ENCODE assay signal across 26 mouse cellular contexts in genomic region chr12:95642226-95642625, GRCm38 (mm10). TPM values are rescaled to one million over a fixed set of nuclear protein-coding genes. Genes with fewer than 3 reads are reported as not detected.
DNase-seq lines count a peak whose midpoint lies in the region; ATAC-seq lines count a peak whose summit lies in the region.
"Had no signal": no experiment of that assay in that cellular context is flagged by ENCODE, and none has a peak within 500 bp of the region (broad histone marks: within the 10 kb centered on the region; RNA-seq: fewer than 3 reads in every experiment).

No protein-coding gene starts in this region.

- H3K9me3 ChIP-seq in intestine, embryonic 15.5 days = no peaks in the 10 kb centered on the region
- H3K9me3 ChIP-seq: embryonic facial prominence, embryonic 12.5 days; heart, embryonic 13.5 days; limb, embryonic 12.5 days; midbrain, embryonic 10.5 days; neural tube, embryonic 15.5 days had no signal

- H3K4me3 ChIP-seq in intestine, embryonic 15.5 days (replicated peaks) = no peak overlapping the region
- H3K4me3 ChIP-seq: embryonic facial prominence, embryonic 12.5 days; heart, adult 2 months; heart, embryonic 13.5 days; limb, embryonic 12.5 days; midbrain, embryonic 10.5 days; neural tube, embryonic 15.5 days had no signal

- WGBS in intestine, embryonic 15.5 days = 41% methylated on average over 3 of the region's 3 CpGs

- H3K27ac ChIP-seq in intestine, embryonic 15.5 days = no peak overlapping the region
- H3K27ac ChIP-seq: embryonic facial prominence, embryonic 12.5 days; heart, adult 2 months; heart, embryonic 13.5 days; hindbrain, postnatal 0 days; limb, embryonic 12.5 days; midbrain, embryonic 10.5 days; neural tube, embryonic 15.5 days had no signal

- no peaks in the 10 kb centered on the region for H3K27me3 ChIP-seq in intestine, embryonic 15.5 days (replicated peaks)
- H3K27me3 ChIP-seq: embryonic facial prominence, embryonic 12.5 days; heart, embryonic 13.5 days; limb, embryonic 12.5 days; neural tube, embryonic 15.5 days had no signal

- peak; percentile 13 for DNase-seq in embryo, embryonic 10.5 days (ENCODE audit: low spot score)
- no peak for DNase-seq in embryo, embryonic 10 days (ENCODE audit: low spot score)
- peak; percentile 44 to 66 for DNase-seq in frontal cortex, adult 2 months (ENCODE audit: extremely low spot score in 1 of 2, low spot score in 1 of 2)
- DNase-seq in frontal cortex, postnatal 14 days (ENCODE audit: low spot score in 2 of 2) = no peak
- DNase-seq in left cerebral cortex, postnatal 14 days (ENCODE audit: low spot score in 2 of 2) = peak; percentile 23 to 30
- no peak for DNase-seq in left cerebral cortex, postnatal 10 days (ENCODE audit: extremely low spot score in 1 of 2, low spot score in 2 of 2)
- DNase-seq in Muller cell, postnatal 12 days (ENCODE audit: inconsistent ontology term) = peak; percentile 76
- DNase-seq: adrenal gland, postnatal 25 days; cerebellum, adult 11 months; cerebellum, postnatal 10 days; gastrocnemius, postnatal 36 days; heart, adult 2 months; heart, postnatal 14 days; kidney, adult 18-20 months; liver, postnatal 0 days; thymus, postnatal 25 days had no signal

- ATAC-seq in intestine, embryonic 15.5 days = no peak
- ATAC-seq: CD4-positive, CD25-positive, alpha-beta regulatory T cell, adult 4 months; hindbrain, postnatal 0 days; liver, postnatal 0 days; lung, postnatal 0 days had no signal

- H3K9ac ChIP-seq in intestine, embryonic 15.5 days = no peak overlapping the region
- H3K9ac ChIP-seq: embryonic facial prominence, embryonic 12.5 days; heart, embryonic 13.5 days; limb, embryonic 12.5 days; liver, postnatal 0 days; neural tube, embryonic 15.5 days had no signal

- no peak overlapping the region for H3K4me2 ChIP-seq in intestine, embryonic 15.5 days (replicated peaks)
- H3K4me2 ChIP-seq: embryonic facial prominence, embryonic 12.5 days; heart, embryonic 13.5 days; limb, embryonic 12.5 days; liver, embryonic 11.5 days; neural tube, embryonic 15.5 days had no signal

- H3K36me3 ChIP-seq in intestine, embryonic 15.5 days = no peaks in the 10 kb centered on the region
- H3K36me3 ChIP-seq: embryonic facial prominence, embryonic 12.5 days; heart, embryonic 13.5 days; limb, embryonic 12.5 days; midbrain, embryonic 10.5 days; neural tube, embryonic 15.5 days had no signal

- intact Hi-C loops in left cerebral cortex, postnatal 14 days (cut with DNase I) = no loop called here
- intact Hi-C loops in left cerebral cortex, postnatal 10 days (cut with DNase I) = no loop called here

- no peaks in the 10 kb centered on the region; the same call in 1 of the 2 replicates for H3K4me1 ChIP-seq in intestine, embryonic 15.5 days (replicated peaks)
- H3K4me1 ChIP-seq: embryonic facial prominence, embryonic 12.5 days; heart, embryonic 13.5 days; limb, embryonic 12.5 days; midbrain, embryonic 10.5 days; neural tube, embryonic 15.5 days had no signal

RNA-seq across cellular contexts. Expression of gene Flrt2, which starts 49.8 kb away (rescaled TPM):
- polyA plus RNA-seq in frontal cortex, adult 2 months (2012; rRNA removed) = 13.7 and 14.3 TPM in 2 replicates
- total RNA-seq in left cerebral cortex, postnatal 14 days (2021) = 10 to 100 TPM; 66.4 to 70.3 TPM
- total RNA-seq in left cerebral cortex, postnatal 10 days (2021) = 10 to 100 TPM; 62.3 to 66.8 TPM
- 17.5 and 19.5 TPM in 2 replicates for polyA plus RNA-seq in intestine, embryonic 15.5 days (2015; fragmentation: Nextera tagmentation; extraction: Ambion mirVana)
- polyA plus RNA-seq: CD4-positive, CD25-positive, alpha-beta regulatory T cell, adult 4 months had no signal

Comparison
In these comparisons a context has a peak if more than half of its experiments do, and no peak if none do; other contexts are left out.
1. DNase-seq: peak in embryo, embryonic 10.5 days (single experiment), frontal cortex, adult 2 months (2 of 2), left cerebral cortex, postnatal 14 days (2 of 2) and Muller cell, postnatal 12 days (single experiment); none in embryo, embryonic 10 days (single experiment), frontal cortex, postnatal 14 days (0 of 2) and left cerebral cortex, postnatal 10 days (0 of 2).